Mouse (Mus musculus): ENCODE results near the gene Hsd11b1. TPM values are rescaled to one million over a fixed set of nuclear protein-coding genes. Genes with fewer than 3 reads are reported as not detected.

Hsd11b1 gene
- polyA plus RNA-seq, 1 experiment from 2014 or later: 0.21 TPM

DNA sequence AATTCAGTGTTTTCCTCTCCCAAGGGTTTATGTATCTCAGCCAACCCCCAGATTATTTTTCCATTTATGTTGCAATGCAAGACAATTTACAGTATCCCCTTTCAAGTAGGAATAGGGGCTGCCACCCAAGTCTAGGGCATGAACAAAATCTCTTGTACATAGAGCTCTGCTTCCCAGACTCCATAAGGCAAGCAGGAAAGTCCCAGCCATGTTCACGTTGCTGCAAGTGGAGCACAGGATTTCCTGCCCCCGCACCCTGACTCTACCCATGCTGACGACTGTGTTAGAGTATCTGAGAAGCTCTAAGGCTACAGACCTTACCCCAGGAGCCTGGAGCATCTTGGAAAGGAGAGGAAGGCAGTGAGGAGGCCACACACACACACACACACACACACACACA is 74.1 kb downstream of the Hsd11b1 start:
- Histone ChIP-seq H3K9me3 (replicated peaks) (no peaks in the 10 kb centered on the region), H3K27ac (0 out of 2 replicates have a peak overlapping the region, but pooled peaks have one; percentile 24), H3K36me3 (no peaks in the 10 kb centered on the region), H3K9ac (no peak overlapping the region), H3K4me2 (replicated peaks) (no peak overlapping the region), H3K27me3 (no peaks in the 10 kb centered on the region), H3K4me1 (peaks cover 15% of the 10 kb centered on the region), H3K4me3 (no peak overlapping the region)
- no peak for ATAC-seq (ENCODE audit: low FRiP score)
- WGBS: 68% methylated on average over 3 of the region's 3 CpGs

DNA sequence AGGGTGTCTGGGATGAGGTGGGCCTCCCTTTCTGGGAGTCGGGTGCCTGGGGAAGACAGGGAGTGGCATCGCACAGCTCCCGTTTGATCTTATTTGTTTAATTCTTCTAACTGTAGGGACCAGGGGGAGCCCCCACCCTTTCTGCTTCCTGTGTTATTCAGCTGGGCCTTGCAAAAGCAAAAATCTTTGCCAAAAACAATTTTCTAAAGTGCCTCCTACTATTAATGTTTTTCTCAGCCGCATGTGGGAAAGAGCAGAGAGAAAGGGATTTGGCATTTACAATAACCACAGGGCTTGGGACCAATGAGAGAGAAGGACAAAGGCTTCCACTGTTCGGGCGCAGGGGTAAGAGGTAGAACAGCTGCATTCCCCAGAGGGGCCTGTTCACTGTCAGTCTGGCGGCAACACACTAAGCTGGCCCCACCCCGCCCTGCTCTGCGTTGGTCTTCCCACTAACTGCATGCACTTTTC is 74.7 kb downstream of the Hsd11b1 start:
- H3K9me3 ChIP-seq (replicated peaks): no peaks in the 10 kb centered on the region
- peak; percentile 85 for ATAC-seq (ENCODE audit: low FRiP score)
- WGBS: 42% methylated on average over 9 of the region's 9 CpGs
- H3K4me1 ChIP-seq: peaks cover 15% of the 10 kb centered on the region
- H3K27me3 ChIP-seq: no peaks in the 10 kb centered on the region
- H3K27ac ChIP-seq: peak overlapping the region; percentile 31; the same call in 1 of the 2 replicates
- H3K4me3 ChIP-seq: no peak overlapping the region
- no peak overlapping the region; the same call in 1 of the 2 replicates for H3K4me2 ChIP-seq (replicated peaks)
- no peak overlapping the region for H3K9ac ChIP-seq
- no peaks in the 10 kb centered on the region for H3K36me3 ChIP-seq

DNA sequence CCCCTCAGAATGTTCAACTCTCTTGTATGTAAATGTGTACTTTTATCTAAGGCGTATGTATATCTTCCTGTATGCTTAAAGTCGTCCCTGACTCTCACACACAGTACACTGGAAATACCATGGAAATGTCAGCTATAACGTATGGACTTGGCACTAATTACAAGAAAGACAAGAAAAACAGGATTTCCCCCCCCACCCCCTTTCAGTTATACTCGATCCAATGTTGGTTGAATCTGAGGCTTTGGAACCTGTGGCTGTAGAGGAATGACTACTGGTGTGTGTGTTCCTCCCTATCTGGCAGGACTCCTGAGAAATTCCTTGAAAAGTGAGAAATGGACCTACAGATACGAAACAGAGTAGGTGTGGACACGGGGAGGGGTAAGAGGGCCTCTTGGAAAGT is 75.6 kb downstream of the Hsd11b1 start:
- no peak overlapping the region for H3K4me2 ChIP-seq (replicated peaks)
- no peaks in the 10 kb centered on the region for H3K27me3 ChIP-seq
- no peak overlapping the region for H3K9ac ChIP-seq
- no peak overlapping the region for H3K4me3 ChIP-seq
- H3K9me3 ChIP-seq (replicated peaks): no peaks in the 10 kb centered on the region
- no peak overlapping the region for H3K27ac ChIP-seq
- ATAC-seq (ENCODE audit: low FRiP score): no peak
- 84% methylated on average over 6 of the region's 6 CpGs for WGBS
- no peaks in the 10 kb centered on the region for H3K36me3 ChIP-seq
- H3K4me1 ChIP-seq: peaks cover 15% of the 10 kb centered on the region

DNA sequence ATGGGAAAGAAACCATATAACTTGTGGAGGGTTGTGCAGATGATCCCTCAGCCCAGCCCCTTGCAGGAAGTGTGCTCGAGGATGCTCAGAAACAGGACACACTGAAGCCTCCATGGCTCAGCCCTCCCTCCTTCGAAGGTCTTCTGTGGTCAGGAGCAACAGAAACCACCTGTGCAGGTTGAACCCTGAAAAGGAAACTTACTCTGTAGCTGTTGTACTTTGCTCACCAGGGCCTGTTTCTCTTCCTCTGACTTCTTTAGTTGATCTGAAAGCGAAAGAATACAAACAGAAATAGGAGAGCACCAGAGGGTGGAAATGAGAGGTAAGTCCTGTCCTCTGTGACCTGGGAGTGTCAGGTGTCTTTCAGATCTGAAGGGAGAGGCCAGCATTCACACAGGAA is 82.8 kb downstream of the Hsd11b1 start:
- no peak overlapping the region for H3K4me3 ChIP-seq
- no peak overlapping the region for H3K4me2 ChIP-seq (replicated peaks)
- WGBS: 82% methylated on average over 3 of the region's 3 CpGs
- no peak overlapping the region for H3K27ac ChIP-seq
- H3K27me3 ChIP-seq: no peaks in the 10 kb centered on the region
- no peaks in the 10 kb centered on the region for H3K36me3 ChIP-seq
- no peak overlapping the region for H3K9ac ChIP-seq
- no peak for ATAC-seq (ENCODE audit: low FRiP score)
- no peaks in the 10 kb centered on the region for H3K9me3 ChIP-seq (replicated peaks)
- H3K4me1 ChIP-seq: no peaks in the 10 kb centered on the region

DNA sequence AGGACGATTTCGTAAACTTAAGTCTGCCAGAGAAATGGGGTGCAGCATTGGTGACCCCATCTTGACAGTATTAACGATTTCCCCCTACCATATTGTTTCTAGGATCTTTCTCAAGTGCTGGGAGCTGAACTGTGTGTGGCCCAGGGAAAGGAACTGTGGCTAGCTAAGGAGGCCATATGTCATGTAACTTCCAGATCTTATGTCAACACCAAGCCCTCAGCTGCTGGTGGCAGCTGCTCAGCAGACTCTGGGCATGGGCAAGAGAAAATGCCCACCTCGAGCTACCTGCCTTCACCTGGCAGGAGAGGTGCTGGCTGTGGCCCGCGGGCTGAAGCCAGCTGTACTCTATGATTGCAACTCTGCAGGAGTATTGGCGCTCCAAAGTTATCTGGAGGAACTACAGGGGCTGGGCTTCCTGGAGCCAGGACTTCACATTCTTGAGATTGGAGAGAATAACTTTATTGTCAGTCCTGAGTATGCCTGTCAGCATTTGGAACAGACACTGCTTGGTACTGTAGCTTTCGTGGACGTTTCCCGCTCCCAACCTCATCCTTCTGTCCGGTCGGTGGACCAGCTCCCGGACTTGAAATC is 89.6 kb downstream of the Hsd11b1 start:
- H3K36me3 ChIP-seq: no peaks in the 10 kb centered on the region
- no peak for ATAC-seq (ENCODE audit: low FRiP score)
- H3K27ac ChIP-seq: no peak overlapping the region
- H3K4me1 ChIP-seq: peaks cover 32% of the 10 kb centered on the region
- no peaks in the 10 kb centered on the region for H3K27me3 ChIP-seq
- H3K9me3 ChIP-seq (replicated peaks): no peaks in the 10 kb centered on the region
- 93% methylated on average over 13 of the region's 13 CpGs for WGBS
- peak overlapping the region; percentile 80 for H3K4me2 ChIP-seq (replicated peaks)
- peak overlapping the region; percentile 67 for H3K9ac ChIP-seq
- peak overlapping the region; percentile 69 for H3K4me3 ChIP-seq

DNA sequence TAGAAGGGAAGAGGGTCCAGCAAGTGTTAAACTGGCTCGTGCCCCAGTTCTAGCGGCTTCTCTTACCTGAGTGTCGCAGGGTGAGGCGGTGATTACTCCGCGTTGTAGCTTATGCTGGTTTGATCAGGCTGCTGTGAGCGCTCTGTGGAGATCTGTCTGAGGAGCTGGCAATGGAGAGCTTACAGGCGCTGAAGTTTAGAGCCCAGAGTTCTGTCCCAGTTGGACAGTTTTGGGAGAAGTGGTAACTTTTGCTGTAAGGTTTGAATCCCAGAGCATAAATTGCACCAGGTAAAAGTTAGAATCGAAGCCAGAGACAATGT is 90.1 kb downstream of the Hsd11b1 start:
- peak overlapping the region; percentile 69 for H3K4me3 ChIP-seq
- no peaks in the 10 kb centered on the region for H3K9me3 ChIP-seq (replicated peaks)
- peak overlapping the region; percentile 67 for H3K9ac ChIP-seq
- no peaks in the 10 kb centered on the region for H3K27me3 ChIP-seq
- H3K36me3 ChIP-seq: no peaks in the 10 kb centered on the region
- peak overlapping the region; percentile 80 for H3K4me2 ChIP-seq (replicated peaks)
- H3K27ac ChIP-seq: peak overlapping the region; percentile 77
- 26% methylated on average over 9 of the region's 9 CpGs for WGBS
- no peak for ATAC-seq (ENCODE audit: low FRiP score)
- H3K4me1 ChIP-seq: peaks cover 32% of the 10 kb centered on the region

DNA sequence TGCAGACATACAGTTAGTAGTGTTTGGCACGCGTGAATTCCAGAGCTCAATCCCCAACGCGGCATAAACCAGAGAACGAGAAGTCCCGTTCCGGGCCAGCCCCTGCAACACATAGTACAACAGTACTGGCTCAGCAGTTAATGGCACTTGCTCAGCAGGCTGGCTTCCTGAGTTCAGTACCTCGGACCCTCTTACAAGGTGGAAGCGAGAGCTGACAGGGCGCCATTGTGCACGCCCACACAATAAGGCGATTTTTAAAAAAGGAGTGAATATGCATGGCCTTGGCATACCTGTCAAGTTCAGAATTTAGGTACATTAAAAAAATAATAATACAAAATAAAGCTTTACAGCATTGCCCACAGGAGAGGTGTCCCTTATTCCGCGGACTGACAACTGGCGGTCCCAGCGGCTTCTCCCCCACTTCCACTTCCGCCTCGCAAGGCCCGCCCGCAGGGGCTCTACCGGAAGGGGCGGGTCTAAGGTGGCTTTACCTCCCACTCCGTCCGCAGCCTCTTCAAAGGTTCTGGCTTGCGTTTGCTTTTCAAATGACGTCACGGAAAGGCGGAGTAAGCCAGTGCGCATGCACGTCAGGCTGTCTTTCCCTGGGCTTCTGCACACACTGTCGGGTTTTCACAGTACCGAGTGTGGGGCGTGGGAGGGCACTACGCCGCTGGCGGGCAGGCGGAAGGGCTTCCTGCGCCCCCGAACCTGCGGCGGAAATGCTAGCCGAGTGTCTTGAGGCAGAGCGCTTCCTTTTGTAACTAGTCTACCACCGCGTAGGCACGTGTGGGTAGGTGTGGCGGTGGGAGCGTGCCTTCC is 90.7 kb downstream of the Hsd11b1 start:
- Histone ChIP-seq H3K9ac (peak overlapping the region; percentile 81), H3K36me3 (no peaks in the 10 kb centered on the region), H3K4me2 (replicated peaks) (peak overlapping the region; percentile 80), H3K27me3 (no peaks in the 10 kb centered on the region), H3K27ac (peak overlapping the region; percentile 77), H3K4me1 (peaks cover 32% of the 10 kb centered on the region), H3K4me3 (peak overlapping the region; percentile 69), H3K9me3 (replicated peaks) (no peaks in the 10 kb centered on the region)
- WGBS: 2% methylated on average over 48 of the region's 48 CpGs
- peak; percentile 99 for ATAC-seq (ENCODE audit: low FRiP score)

Other genes starting within 250 kb of the Hsd11b1 start
- gene Syt14, start 228.3 kb downstream of the Hsd11b1 start, polyA plus RNA-seq (2016; fragmentation: Nextera tagmentation; extraction: Ambion mirVana): 8.1 and 8.3 TPM in 2 replicates
- 8.5 and 9.1 TPM in 2 replicates for gene Diexf, start 133.8 kb downstream of the Hsd11b1 start, polyA plus RNA-seq (2016; fragmentation: Nextera tagmentation; extraction: Ambion mirVana)
- 3.0 and 3.5 TPM in 2 replicates for gene Irf6, start 111.0 kb downstream of the Hsd11b1 start, polyA plus RNA-seq (2016; fragmentation: Nextera tagmentation; extraction: Ambion mirVana)
- 15.7 TPM in 2 replicates for gene A130010J15Rik, start 96.0 kb downstream of the Hsd11b1 start, polyA plus RNA-seq (2016; fragmentation: Nextera tagmentation; extraction: Ambion mirVana)
- 2.6 and 3.6 TPM in 2 replicates for gene Traf3ip3, start 62.4 kb downstream of the Hsd11b1 start, polyA plus RNA-seq (2016; fragmentation: Nextera tagmentation; extraction: Ambion mirVana)
- 0.36 and 0.52 TPM in 2 replicates for gene Lamb3, start 56.4 kb downstream of the Hsd11b1 start, polyA plus RNA-seq (2016; fragmentation: Nextera tagmentation; extraction: Ambion mirVana)
- gene G0s2, start 9.1 kb upstream of the Hsd11b1 start, polyA plus RNA-seq (2016; fragmentation: Nextera tagmentation; extraction: Ambion mirVana): 6.4 and 7.1 TPM in 2 replicates
- gene Camk1g, start 106.2 kb upstream of the Hsd11b1 start, polyA plus RNA-seq (2016; fragmentation: Nextera tagmentation; extraction: Ambion mirVana): 19.7 and 20.3 TPM in 2 replicates

All from hindbrain, embryonic 12.5 days (tissue).